Mouse (Mus musculus) heart, embryonic 16.5 days (tissue): Measurements from ENCODE around the gene Tmub2. TPM values are rescaled to one million over a fixed set of nuclear protein-coding genes. Genes with fewer than 3 reads are reported as not detected.

Source experiments
- ATAC-seq: fragments of 200-750 bp; cut with Nextera tagmentation; replicated peaks from 2 replicates; pipeline ENCODE4 v1.8.0; 2017; ENCODE audit warnings: moderate number of reproducible peaks; ENCODE audit not compliant: insufficient read depth, low FRiP score; ENCODE audit errors: extremely low read depth
- H3K27ac ChIP-seq: fragments of 300-500 bp; sonication (generic); 2 replicates; pipeline ENCODE4 v1.5.1; 2014; ENCODE audit warnings: mild to moderate bottlenecking, low read length, control low read depth, moderate library complexity
- H3K27me3 ChIP-seq: fragments of 300-500 bp; sonication (generic); 2 replicates; pipeline ENCODE4 v1.6.1; 2014; ENCODE audit warnings: low read length, mixed read lengths; ENCODE audit not compliant: control insufficient read depth, insufficient read depth
- H3K36me3 ChIP-seq: fragments of 300-500 bp; sonication (generic); 2 replicates; pipeline ENCODE4 v1.6.1; 2014; ENCODE audit not compliant: control insufficient read depth, insufficient read depth
- H3K4me1 ChIP-seq: fragments of 300-500 bp; sonication (generic); 2 replicates; pipeline ENCODE4 v1.6.1; 2014; ENCODE audit warnings: low read length, mixed read lengths; ENCODE audit not compliant: control insufficient read depth, insufficient read depth
- H3K4me2 ChIP-seq: fragments of 300-500 bp; sonication (generic); 2 replicates; pipeline ENCODE4 v1.6.1; 2014; ENCODE audit warnings: low read depth, mild to moderate bottlenecking, control low read depth, low read length
- H3K4me3 ChIP-seq: fragments of 300-500 bp; sonication (generic); 2 replicates; pipeline ENCODE4 v1.5.1; 2014; ENCODE audit warnings: mild to moderate bottlenecking, control low read depth, low read length
- H3K9ac ChIP-seq: fragments of 300-500 bp; sonication (generic); 2 replicates; pipeline ENCODE4 v1.6.1; 2014; ENCODE audit warnings: low read length, control low read depth
- H3K9me3 ChIP-seq: fragments of 300-500 bp; sonication (generic); replicated peaks from 2 replicates; pipeline ENCODE4 v1.6.1; 2016; ENCODE audit warnings: low read length; ENCODE audit not compliant: control insufficient read depth
- WGBS: fragments of 180-500 bp; shearing (Covaris S2); extraction: QIAGEN DNeasy Blood & Tissue Kit; methylation state at CpG from one replicate; pipeline ENCODE4 v1.1.7; 2014; 5-methylcytosine and 5-hydroxymethylcytosine counted together
- polyA plus RNA-seq: library from polyadenylated mRNA; unstranded; fragments of >200 nt; fragmentation: Nextera tagmentation; extraction: Ambion mirVana; gene quantifications from 2 replicates; pipeline ENCODE4 v1.2.1, GENCODE M21; 2015

Tmub2 gene
- polyA plus RNA-seq, 1 experiment from 2014 or later: 42.6 TPM

DNA sequence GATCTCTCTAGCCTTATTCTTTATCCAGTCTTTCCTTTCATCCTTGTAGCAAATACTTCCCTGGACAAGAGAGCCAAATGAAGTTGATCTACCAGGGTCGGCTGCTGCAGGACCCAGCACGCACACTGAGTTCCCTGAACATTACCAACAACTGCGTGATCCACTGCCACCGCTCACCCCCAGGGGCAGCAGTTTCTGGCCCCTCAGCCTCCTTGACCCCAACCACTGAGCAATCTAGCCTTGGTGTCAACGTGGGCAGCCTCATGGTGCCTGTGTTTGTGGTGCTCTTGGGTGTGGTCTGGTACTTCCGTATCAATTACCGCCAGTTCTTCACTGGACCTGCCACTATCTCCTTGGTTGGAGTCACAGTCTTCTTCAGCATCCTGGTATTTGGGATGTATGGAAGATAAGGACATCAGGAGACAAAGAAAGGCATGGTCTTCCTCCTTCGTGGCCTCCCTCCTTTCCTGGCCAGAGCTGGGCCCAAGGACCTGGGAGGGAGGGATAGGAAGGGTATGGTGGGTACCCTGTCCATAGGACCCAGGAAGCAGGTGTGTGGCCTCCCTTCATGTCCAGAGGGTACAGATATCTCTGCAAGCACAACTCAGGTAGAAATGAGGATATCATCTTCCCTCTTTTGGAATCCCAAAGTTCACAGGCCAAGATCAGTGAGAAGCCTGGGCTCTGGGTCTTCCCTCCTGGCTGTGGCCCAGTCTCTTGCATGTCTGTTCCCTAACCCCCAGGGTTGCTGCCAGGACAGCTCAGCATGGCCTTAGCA, 3.5 kb downstream of the Tmub2 start:
- Histone ChIP-seq H3K9ac (no peak overlapping the region), H3K36me3 (peaks cover 40% of the 10 kb centered on the region), H3K4me2 (no peak overlapping the region), H3K9me3 (no peaks in the 10 kb centered on the region), H3K4me3 (no peak overlapping the region), H3K27me3 (no peaks in the 10 kb centered on the region), H3K27ac (no peak overlapping the region), H3K4me1 (peaks cover 16% of the 10 kb centered on the region)
- 78% methylated on average over 8 of the region's 8 CpGs for WGBS
- no peak for ATAC-seq

DNA sequence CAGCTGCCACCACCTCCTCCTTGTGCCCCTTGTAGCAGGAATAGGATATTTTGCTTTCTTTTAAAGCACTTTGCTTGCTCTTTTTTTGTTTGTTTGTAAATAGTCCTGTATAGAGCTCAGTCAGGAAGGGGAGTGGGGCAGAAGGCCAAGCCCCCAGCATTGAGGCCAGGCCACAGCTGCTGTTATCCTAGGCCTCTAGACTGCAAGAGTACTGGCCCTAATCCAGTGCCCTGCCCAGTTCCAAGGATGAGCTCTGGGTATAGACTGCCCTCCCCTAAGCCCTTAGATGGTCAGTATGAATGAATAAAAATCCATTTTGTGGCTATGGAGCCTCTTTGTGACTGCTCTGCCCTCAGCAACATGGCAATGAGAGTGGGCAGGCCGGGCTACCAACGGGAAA, 4.2 kb downstream of the Tmub2 start:
- Histone ChIP-seq H3K9ac (no peak overlapping the region), H3K4me3 (no peak overlapping the region), H3K9me3 (no peaks in the 10 kb centered on the region), H3K4me1 (peaks cover 16% of the 10 kb centered on the region), H3K27ac (no peak overlapping the region), H3K36me3 (peaks cover 46% of the 10 kb centered on the region), H3K27me3 (no peaks in the 10 kb centered on the region), H3K4me2 (no peak overlapping the region)
- no peak for ATAC-seq
- 70% methylated on average over 2 of the region's 2 CpGs for WGBS

DNA sequence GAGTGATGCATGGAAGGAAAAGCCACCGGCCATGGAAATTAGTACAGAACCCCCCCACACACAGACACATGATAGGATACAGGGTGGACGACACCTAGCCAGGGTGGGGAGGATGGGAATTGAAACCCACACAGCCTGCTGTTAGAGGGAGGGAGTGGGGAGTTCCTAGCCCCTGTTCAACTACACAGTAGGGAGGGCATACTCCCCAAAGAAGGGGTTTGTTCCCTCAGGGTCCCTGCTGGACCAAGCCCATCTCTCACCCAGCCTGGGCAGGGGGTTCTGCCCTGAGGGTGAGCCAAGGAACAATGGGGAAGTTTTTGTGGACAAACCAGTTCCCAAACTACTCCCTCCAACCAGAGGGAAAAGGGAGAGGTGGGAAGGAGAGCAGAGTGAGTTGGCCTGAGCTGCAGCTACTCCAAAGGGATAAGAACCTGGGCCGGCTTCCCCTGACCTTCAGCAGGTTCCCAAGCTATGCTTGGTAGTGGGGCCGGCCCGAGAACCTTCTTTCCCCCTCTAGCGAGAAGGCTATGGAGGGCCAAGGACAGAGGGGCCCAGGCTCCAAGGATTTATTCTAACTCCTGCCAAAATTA, 4.9 kb downstream of the Tmub2 start:
- 55% methylated on average over 6 of the region's 6 CpGs for WGBS
- H3K9me3 ChIP-seq: no peaks in the 10 kb centered on the region
- no peak overlapping the region for H3K9ac ChIP-seq
- no peaks in the 10 kb centered on the region for H3K27me3 ChIP-seq
- peaks cover 20% of the 10 kb centered on the region for H3K4me1 ChIP-seq
- H3K4me3 ChIP-seq: no peak overlapping the region
- H3K27ac ChIP-seq: no peak overlapping the region
- no peak for ATAC-seq
- H3K36me3 ChIP-seq: peaks cover 46% of the 10 kb centered on the region
- H3K4me2 ChIP-seq: no peak overlapping the region

DNA sequence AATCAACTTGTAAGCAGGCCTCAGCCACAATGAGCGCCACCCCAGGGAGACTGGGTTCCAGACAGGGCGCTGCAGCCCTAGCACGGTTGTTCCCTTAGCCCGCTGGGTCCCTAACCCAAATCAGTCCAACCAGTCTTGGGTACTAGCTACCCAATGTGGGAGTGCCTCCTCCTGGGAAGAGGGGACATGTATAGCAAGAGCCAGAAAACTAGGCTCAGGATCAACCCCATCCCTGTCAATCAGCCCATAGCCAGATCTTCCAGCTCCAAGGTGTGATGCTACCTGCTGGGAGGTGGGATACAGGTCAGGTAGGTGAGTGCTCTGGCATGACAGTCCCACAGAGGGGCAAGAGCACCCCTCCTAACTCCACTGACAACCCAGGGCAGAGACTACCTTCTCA, 5.4 kb downstream of the Tmub2 start:
- Histone ChIP-seq H3K4me1 (peaks cover 26% of the 10 kb centered on the region), H3K27me3 (no peaks in the 10 kb centered on the region), H3K36me3 (peaks cover 46% of the 10 kb centered on the region), H3K9ac (no peak overlapping the region), H3K4me3 (no peak overlapping the region), H3K4me2 (no peak overlapping the region), H3K27ac (no peak overlapping the region), H3K9me3 (no peaks in the 10 kb centered on the region)
- WGBS: 86% methylated on average over 4 of the region's 4 CpGs
- ATAC-seq: no peak

DNA sequence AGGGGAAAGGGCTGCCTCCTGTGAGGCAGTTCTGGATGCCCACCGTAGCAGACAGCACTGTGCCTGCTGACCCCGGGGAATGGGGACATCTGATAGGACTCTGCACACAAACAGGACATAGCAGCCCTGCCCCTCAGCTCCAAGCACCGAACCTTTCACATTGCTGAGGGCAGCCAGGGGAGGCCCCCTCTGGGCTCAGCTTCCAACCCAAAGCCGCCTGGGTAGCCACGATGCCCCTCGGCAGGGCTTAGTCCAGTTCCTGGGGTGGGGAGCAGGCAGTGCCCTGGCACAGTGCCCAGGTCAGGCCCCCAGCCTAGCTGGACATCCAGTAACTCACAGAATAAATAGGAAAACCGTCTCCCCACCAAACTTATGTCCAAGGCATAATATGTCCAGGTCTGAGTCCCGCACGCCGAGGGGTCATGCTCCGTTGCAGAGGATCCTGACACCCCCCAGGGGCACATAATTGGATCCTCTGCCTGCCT, 6.4 kb downstream of the Tmub2 start:
- Histone ChIP-seq H3K9me3 (no peaks in the 10 kb centered on the region), H3K4me3 (no peak overlapping the region), H3K4me2 (no peak overlapping the region), H3K4me1 (peaks cover 22% of the 10 kb centered on the region), H3K36me3 (peaks cover 46% of the 10 kb centered on the region), H3K9ac (no peak overlapping the region), H3K27ac (no peak overlapping the region), H3K27me3 (no peaks in the 10 kb centered on the region)
- ATAC-seq: no peak
- WGBS: 80% methylated on average over 11 of the region's 11 CpGs

DNA sequence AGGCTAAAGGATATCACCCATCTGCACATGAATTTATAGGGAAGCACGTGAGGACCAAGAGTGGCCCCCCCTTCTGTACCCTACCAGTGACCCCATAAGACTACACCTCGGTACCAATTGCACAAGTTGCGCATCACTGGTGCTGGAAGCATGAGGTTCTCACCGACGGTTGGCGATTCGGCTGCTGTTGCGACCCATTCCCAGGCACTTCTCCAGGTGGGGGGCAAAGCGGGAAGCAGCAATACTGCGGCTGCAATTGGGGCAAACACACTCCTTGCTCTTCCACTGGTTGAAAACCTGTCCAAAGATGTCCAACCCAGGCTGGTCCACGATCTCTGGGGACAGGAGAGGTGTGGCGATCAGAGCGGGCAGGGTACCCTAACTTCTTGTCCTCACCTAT, 9.2 kb downstream of the Tmub2 start:
- H3K36me3 ChIP-seq: peaks cover 33% of the 10 kb centered on the region
- 95% methylated on average over 13 of the region's 13 CpGs for WGBS
- peaks cover 20% of the 10 kb centered on the region for H3K4me1 ChIP-seq
- H3K27me3 ChIP-seq: no peaks in the 10 kb centered on the region
- no peaks in the 10 kb centered on the region for H3K9me3 ChIP-seq
- H3K4me3 ChIP-seq: no peak overlapping the region
- H3K9ac ChIP-seq: no peak overlapping the region; the same call in 1 of the 2 replicates
- no peak for ATAC-seq
- no peak overlapping the region for H3K27ac ChIP-seq
- no peak overlapping the region for H3K4me2 ChIP-seq

DNA sequence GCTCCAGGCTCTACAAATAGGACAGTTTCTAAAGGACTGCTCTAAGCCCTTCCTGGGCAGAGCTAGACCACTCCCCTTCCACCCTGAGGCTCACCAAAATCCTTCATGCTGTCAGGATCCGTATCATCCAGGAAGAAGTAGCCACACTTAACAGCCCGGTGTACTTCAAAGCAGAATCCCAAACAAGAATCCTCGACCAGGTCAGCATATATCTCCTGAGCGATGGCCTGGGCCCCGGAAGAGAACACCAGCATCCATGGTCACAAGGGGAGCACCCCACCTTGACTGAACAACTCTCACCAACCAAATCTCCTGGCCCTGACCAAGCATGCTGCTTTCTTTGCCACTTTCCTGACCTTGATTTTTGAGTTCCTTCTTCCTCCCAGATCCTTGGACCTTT, 9.7 kb downstream of the Tmub2 start:
- Histone ChIP-seq H3K27ac (no peak overlapping the region), H3K4me3 (peak overlapping the region; percentile 81; the same call in 1 of the 2 replicates), H3K27me3 (no peaks in the 10 kb centered on the region), H3K36me3 (peaks cover 33% of the 10 kb centered on the region), H3K9ac (peak overlapping the region; percentile 90), H3K4me2 (peak overlapping the region; percentile 66; the same call in 1 of the 2 replicates), H3K9me3 (no peaks in the 10 kb centered on the region), H3K4me1 (peaks cover 20% of the 10 kb centered on the region)
- ATAC-seq: no peak
- 77% methylated on average over 5 of the region's 5 CpGs for WGBS

DNA sequence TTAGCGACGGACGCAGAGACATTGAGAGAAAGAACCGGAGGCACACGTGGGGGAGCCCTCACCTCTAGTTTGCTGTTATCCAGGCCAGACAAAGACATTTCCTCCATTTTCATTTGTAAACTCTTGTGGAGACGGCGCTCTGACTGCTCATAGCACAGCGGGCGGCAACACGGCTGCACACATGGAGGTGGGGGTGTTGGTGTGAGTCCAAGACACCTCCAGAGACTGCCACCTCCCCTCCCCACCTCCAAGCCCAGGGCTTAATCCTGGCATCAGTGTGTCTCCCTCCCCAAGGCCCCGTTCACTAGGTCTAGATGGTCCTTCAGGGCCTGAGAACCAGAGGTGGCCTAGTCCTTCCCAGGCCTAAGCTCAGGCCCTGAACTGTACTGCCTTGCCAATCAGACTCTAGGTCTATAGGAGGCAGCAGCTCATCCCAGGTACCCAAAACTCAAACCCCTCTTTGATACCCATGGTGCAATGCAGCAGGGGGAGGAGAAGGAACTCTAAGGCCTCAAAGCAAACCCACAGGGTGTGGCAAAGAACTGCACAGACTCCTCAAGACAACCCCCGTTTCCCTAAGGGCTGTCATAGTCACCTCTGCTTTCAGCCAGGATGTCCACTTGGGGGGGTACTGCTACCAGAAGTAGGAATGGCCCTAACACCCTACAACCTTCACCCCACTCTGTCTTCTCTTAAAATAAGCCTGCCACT, 10.3 kb downstream of the Tmub2 start:
- WGBS: 65% methylated on average over 12 of the region's 12 CpGs
- H3K4me3 ChIP-seq: peak overlapping the region; percentile 81
- H3K36me3 ChIP-seq: peaks cover 33% of the 10 kb centered on the region
- peak overlapping the region; percentile 66 for H3K4me2 ChIP-seq
- H3K27ac ChIP-seq: peak overlapping the region; percentile 99
- ATAC-seq: no peak
- peak overlapping the region; percentile 90 for H3K9ac ChIP-seq
- H3K9me3 ChIP-seq: no peaks in the 10 kb centered on the region
- peaks cover 20% of the 10 kb centered on the region for H3K4me1 ChIP-seq
- H3K27me3 ChIP-seq: no peaks in the 10 kb centered on the region
